Mouse (Mus musculus) midbrain, postnatal 0 days (tissue): ENCODE results near the gene Hist1h2bj. TPM values are rescaled to one million over a fixed set of nuclear protein-coding genes. Genes with fewer than 3 reads are reported as not detected.
"Not testable (repeated sequence)": the region's sequence is repeated elsewhere in the genome, so short reads cannot be mapped to it uniquely, and the experiment has no call there.

Source experiments
- ATAC-seq: fragments of 200-750 bp; cut with Nextera tagmentation; 2 replicates; pipeline ENCODE4 v1.8.0; 2017; ENCODE audit warnings: moderate number of reproducible peaks, mild to moderate bottlenecking, moderate TSS enrichment, moderate library complexity; ENCODE audit not compliant: low FRiP score
- DNase-seq: peaks from one replicate; pipeline ENCODE4 v3.0.0-alpha.2; 2015; ENCODE audit warnings: low spot score
- H3K27ac ChIP-seq: fragments of 300-500 bp; sonication (generic); 2 replicates; pipeline ENCODE4 v1.5.1; 2014; ENCODE audit warnings: low read depth, mild to moderate bottlenecking, low read length, mixed read lengths
- H3K27me3 ChIP-seq: fragments of 300-500 bp; sonication (generic); 2 replicates; pipeline ENCODE4 v1.6.1; 2014; ENCODE audit warnings: low read length, control low read depth, mixed read lengths; ENCODE audit not compliant: insufficient read depth
- H3K36me3 ChIP-seq: fragments of 300-500 bp; sonication (generic); 2 replicates; pipeline ENCODE4 v1.6.1; 2014; ENCODE audit warnings: low read length, control low read depth, mixed read lengths; ENCODE audit not compliant: insufficient read depth
- H3K4me1 ChIP-seq: fragments of 300-500 bp; sonication (generic); 2 replicates; pipeline ENCODE4 v1.6.1; 2014; ENCODE audit warnings: mild to moderate bottlenecking, control low read depth, antibody characterized with exemption, low read length, mixed read lengths; ENCODE audit not compliant: insufficient read depth
- H3K4me2 ChIP-seq: fragments of 300-500 bp; sonication (generic); 2 replicates; pipeline ENCODE4 v1.6.1; 2014; ENCODE audit warnings: low read depth, mild to moderate bottlenecking, low read length, mixed read lengths; ENCODE audit not compliant: poor library complexity, severe bottlenecking
- H3K4me3 ChIP-seq: fragments of 300-500 bp; sonication (generic); 2 replicates; pipeline ENCODE4 v1.5.1; 2014; ENCODE audit warnings: low read depth, mild to moderate bottlenecking, low read length, moderate library complexity
- H3K9ac ChIP-seq: fragments of 300-500 bp; sonication (generic); replicated peaks from 2 replicates; pipeline ENCODE4 v1.6.1; 2014; ENCODE audit warnings: mild to moderate bottlenecking, low read length, moderate library complexity, mixed read lengths; ENCODE audit not compliant: poor library complexity, severe bottlenecking
- H3K9me3 ChIP-seq: fragments of 300-500 bp; sonication (generic); 2 replicates; pipeline ENCODE4 v1.6.1; 2016; ENCODE audit warnings: low read length, control low read depth
- CTCF ChIP-seq: IDR thresholded peaks from 2 replicates; pipeline ENCODE4 v1.5.1; 2016; ENCODE audit warnings: antibody characterized with exemption, mild to moderate bottlenecking
- WGBS: fragments of 180-500 bp; shearing (Covaris S2); extraction: QIAGEN DNeasy Blood & Tissue Kit; methylation state at CpG from one replicate; pipeline ENCODE4 v1.1.7; 2014; 5-methylcytosine and 5-hydroxymethylcytosine counted together
- polyA plus RNA-seq: library from polyadenylated mRNA; unstranded; fragments of >200 nt; fragmentation: Nextera tagmentation; extraction: Ambion mirVana; gene quantifications from 2 replicates; pipeline ENCODE4 v1.2.1, GENCODE M21; 2015
- total RNA-seq: library from RNA; depleted of rRNA; stranded (reverse); fragments of >200 nt; gene quantifications from 2 replicates; pipeline ENCODE4 v1.2.3, GENCODE M21; 2014

The Hist1h2bj gene
- total and polyA plus RNA-seq, 2 experiments from 2014 or later = 3.2 to 335 TPM

DNA sequence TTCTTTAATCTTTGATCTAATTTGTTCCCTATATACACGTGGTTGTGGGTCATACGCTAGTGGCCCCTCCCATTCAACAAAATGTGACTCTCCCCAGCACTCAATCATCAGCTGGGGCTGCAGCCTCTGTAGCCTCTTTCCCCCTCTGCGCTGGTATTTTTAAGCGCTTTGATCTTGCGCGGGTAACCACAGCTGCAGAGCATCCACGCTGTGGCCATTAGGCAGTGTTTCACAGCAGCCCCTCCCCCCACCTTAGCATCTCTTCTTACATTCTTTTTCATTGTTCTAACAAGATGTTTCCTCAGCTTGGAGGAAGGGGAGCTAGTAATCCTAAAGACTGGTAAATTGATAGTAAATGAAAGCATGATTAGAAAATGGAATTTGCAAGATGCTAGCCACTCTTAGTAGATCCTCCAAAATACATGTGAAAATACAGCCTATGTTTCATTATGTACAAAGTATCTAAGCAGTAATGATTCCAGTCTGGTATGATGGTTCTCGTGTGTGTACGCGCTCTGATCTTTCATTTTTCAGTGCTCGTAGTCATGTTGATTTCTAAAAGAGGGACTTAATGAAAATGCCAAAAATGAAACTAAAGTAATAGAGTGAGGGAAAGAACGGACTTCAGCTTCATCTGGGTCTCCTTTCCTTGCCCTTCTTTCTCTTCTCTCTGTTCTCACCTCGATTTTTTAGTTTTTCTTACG lies 6.9 kb downstream of the Hist1h2bj start:
- peak overlapping the region; percentile 86 for H3K27ac ChIP-seq
- ATAC-seq (peak; percentile 41), DNase-seq (peak; percentile 74)
- peak overlapping the region; percentile 54 for H3K9ac ChIP-seq
- TF ChIP-seq CTCF = no peak
- H3K9me3 ChIP-seq = no peaks in the 10 kb centered on the region
- no peaks in the 10 kb centered on the region for H3K27me3 ChIP-seq
- H3K36me3 ChIP-seq = no peaks in the 10 kb centered on the region
- H3K4me1 ChIP-seq = no peaks in the 10 kb centered on the region
- H3K4me3 ChIP-seq = peak overlapping the region; percentile 55
- H3K4me2 ChIP-seq = peak overlapping the region; percentile 60
- 2% methylated on average over 14 of the region's 14 CpGs for WGBS

DNA sequence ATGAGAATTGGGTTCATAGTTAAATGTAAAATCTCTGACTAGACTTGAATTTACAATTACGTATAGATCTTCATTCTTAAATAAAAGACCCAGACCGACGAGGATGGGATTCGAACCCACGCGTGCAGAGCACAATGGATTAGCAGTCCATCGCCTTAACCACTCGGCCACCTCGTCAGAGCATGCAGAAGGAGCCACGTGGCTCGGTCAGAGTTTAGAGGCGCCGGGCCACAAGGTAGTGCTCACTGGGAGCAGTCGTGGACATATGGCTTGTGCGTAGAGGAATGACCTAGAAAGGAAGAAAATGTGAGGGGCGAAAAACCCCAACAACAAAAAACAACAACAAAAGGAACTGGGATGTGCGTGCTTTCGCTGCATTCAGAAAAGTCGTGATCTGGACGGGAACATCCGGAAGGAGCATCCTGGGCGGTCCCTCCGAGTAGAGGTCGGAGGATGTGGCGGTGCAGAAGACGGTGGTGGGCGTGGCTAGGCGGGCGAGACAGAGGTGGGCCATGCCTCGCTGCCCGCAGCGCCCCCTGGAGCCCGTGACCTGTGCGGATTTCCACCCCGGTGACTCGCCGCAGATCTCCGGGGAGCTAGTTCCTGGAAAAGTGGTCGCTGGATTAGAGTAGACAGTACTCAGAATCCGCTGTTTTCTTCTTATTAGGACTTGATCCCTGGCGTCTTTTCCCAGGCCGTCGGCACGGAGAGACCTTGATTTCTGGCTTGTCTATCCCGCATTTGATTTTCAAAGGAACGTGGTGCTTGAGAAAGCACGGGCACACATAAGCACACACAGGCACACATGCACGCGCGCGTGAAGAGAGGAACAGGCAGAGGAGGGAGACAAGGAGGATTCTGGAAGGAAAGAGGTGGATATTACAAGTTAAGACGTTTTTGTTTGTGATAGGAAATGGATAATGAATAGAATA lies 7.8 kb downstream of the Hist1h2bj start:
- H3K9ac ChIP-seq = peak overlapping the region; percentile 69
- peak; percentile 96 for ATAC-seq
- under 1% methylated on average over 52 of the region's 52 CpGs for WGBS
- peak overlapping the region; percentile 60 for H3K4me2 ChIP-seq
- H3K36me3 ChIP-seq = no peaks in the 10 kb centered on the region
- peak overlapping the region; percentile 86 for H3K27ac ChIP-seq
- H3K9me3 ChIP-seq = no peaks in the 10 kb centered on the region
- peak overlapping the region; percentile 55 for H3K4me3 ChIP-seq
- no peaks in the 10 kb centered on the region for H3K4me1 ChIP-seq
- H3K27me3 ChIP-seq = no peaks in the 10 kb centered on the region
- TF ChIP-seq CTCF = peak; percentile 81
- DNase-seq = peak; percentile 91

DNA sequence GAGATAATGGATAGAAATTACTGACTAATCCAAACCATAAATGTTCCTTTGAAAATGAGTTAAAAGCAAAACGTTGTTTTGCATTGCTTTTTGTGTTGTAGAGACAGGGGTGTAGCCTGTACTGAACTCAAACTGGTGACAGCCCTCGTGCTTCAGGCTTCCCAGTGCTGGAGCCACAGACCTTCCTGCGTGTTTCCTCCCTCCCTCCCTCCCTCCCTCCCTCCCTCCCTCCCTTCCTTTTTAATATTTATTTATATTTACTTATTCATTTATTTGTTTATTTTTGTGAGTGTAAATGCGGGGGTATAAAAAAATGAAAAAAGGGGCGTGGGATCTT lies 8.5 kb downstream of the Hist1h2bj start:
- WGBS = 16% methylated on average over 5 of the region's 5 CpGs
- Histone ChIP-seq H3K9ac (peak overlapping the region; percentile 69), H3K36me3 (no peaks in the 10 kb centered on the region), H3K4me1 (no peaks in the 10 kb centered on the region), H3K4me2 (peak overlapping the region; percentile 60), H3K9me3 (no peaks in the 10 kb centered on the region), H3K27ac (peak overlapping the region; percentile 86), H3K4me3 (peak overlapping the region; percentile 55), H3K27me3 (no peaks in the 10 kb centered on the region)
- DNase-seq = no peak
- ATAC-seq = 0 out of 2 replicates have a peak, but pooled peaks have one; percentile 14
- TF ChIP-seq CTCF = no peak

DNA sequence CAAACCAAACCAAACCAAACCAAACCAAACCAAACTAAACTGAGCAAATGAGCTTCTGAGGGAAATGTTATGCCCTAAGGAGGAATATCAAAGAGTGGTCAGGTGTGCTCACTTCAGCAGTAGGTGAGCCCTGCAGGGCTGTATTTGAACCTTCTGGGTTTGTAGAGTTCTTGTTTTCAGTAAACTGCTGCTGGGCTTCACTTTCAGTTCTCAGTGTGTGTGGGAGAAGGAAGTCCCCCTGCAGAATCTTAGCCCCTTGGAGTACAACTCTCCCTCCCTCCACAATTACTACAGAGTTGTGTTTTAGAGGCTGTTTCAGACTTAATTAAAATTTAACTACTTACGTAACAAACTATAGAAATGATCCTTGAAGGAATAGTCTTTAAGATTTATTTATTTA lies 10.7 kb downstream of the Hist1h2bj start:
- Histone ChIP-seq H3K4me2 (no peak overlapping the region), H3K4me3 (no peak overlapping the region), H3K4me1 (no peaks in the 10 kb centered on the region), H3K9ac (no peak overlapping the region), H3K36me3 (no peaks in the 10 kb centered on the region), H3K27ac (no peak overlapping the region), H3K9me3 (no peaks in the 10 kb centered on the region), H3K27me3 (no peaks in the 10 kb centered on the region)
- no peak for TF ChIP-seq CTCF
- no peak for ATAC-seq
- no peak for DNase-seq
- 98% methylated on average over 1 of the region's 1 CpGs for WGBS

DNA sequence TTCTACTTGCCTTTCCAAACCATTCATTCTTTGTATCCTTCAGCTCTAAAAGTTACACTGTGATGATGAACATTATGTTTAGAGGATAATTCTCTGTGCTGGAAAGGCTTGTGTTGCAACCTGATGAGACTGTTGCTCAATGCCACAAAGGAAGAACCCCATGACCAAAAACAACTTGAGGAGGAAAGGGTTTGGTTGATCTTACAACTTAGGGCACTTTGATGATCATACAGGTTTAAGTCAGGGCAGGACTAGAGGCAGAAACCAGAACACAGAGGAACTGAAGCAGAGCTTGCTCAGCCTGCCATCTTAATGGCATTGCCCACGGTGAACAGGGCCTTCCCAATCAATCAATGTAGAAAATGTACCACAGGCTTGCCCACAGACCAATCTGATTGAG lies 18.4 kb downstream of the Hist1h2bj start:
- no peaks in the 10 kb centered on the region for H3K4me1 ChIP-seq
- H3K9me3 ChIP-seq = no peaks in the 10 kb centered on the region
- no peak overlapping the region for H3K27ac ChIP-seq
- no peak overlapping the region for H3K4me2 ChIP-seq
- no peaks in the 10 kb centered on the region for H3K27me3 ChIP-seq
- DNase-seq (no peak), ATAC-seq (no peak)
- no peak overlapping the region for H3K9ac ChIP-seq
- no peak for TF ChIP-seq CTCF
- H3K4me3 ChIP-seq = no peak overlapping the region
- H3K36me3 ChIP-seq = no peaks in the 10 kb centered on the region
- 72% methylated on average over 1 of the region's 1 CpGs for WGBS

DNA sequence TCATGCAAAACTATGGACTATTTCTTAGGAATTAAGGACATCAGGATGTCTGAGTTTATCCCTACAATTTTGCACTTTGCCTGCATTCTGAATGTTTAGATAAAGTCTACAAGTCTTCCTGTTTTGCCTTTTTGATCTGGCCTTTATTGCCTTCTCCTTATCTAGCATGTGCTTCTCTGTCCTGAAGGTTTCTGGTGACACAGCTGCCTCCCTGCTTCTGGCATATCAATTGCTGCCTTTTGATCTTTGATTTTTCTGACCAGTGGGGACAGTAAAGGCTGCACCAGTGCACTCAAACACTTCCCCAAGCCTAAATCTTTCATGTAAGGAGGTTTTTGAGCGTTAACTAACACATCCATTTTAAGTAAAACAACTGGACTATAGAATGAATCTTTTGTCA lies 20.5 kb downstream of the Hist1h2bj start:
- TF ChIP-seq CTCF = no peak

DNA sequence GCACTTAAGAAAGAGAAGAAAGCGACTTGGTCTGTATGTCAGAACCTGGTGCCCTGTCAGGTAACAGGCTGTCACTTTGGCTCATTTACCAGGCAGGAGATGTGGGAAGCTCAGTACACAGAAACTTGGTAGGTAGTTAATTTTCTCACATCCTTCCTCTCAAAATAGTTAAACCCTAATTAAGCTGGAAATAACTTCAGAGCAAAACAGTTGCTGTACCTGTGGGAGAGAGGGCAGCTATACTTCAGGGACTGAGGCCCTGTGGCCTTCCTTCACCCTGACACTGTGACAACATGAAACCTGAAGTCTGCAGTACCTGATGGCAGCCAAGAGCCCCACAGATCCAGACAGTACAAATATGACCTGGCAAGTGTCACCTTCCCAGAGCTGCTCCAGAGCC lies 41.1 kb downstream of the Hist1h2bj start, which contains the start of gene Vmn1r188:
Gene Vmn1r188 (plus strand): TSS at position 301 of the 400 bp plus-strand sequence.
- WGBS = 91% methylated on average over 1 of the region's 1 CpGs
- H3K9me3 ChIP-seq = not testable (repeated sequence)

More for the DNA sequence above, 20.5 kb downstream of the Hist1h2bj start:
- Histone ChIP-seq H3K27ac (no peak overlapping the region), H3K9me3 (no peaks in the 10 kb centered on the region), H3K36me3 (no peaks in the 10 kb centered on the region), H3K4me3 (no peak overlapping the region), H3K9ac (no peak overlapping the region), H3K27me3 (no peaks in the 10 kb centered on the region), H3K4me1 (no peaks in the 10 kb centered on the region), H3K4me2 (no peak overlapping the region)
- ATAC-seq (no peak), DNase-seq (no peak)
- WGBS = 71% methylated on average over 1 of the region's 1 CpGs

More for the DNA sequence above, 41.1 kb downstream of the Hist1h2bj start, which contains the start of gene Vmn1r188:
- DNase-seq, H3K27ac ChIP-seq, H3K4me1 ChIP-seq, H3K27me3 ChIP-seq, H3K4me3 ChIP-seq, ATAC-seq, H3K36me3 ChIP-seq, H3K9ac ChIP-seq, H3K4me2 ChIP-seq: not testable (repeated sequence)
